Mouse (Mus musculus): Measurements from ENCODE around the gene Ier3. TPM values are rescaled to one million over a fixed set of nuclear protein-coding genes. Genes with fewer than 3 reads are reported as not detected.
"Not testable (repeated sequence)": the region's sequence is repeated elsewhere in the genome, so short reads cannot be mapped to it uniquely, and the experiment has no call there.

Ier3 gene
- polyA plus RNA-seq, 1 experiment from 2014 or later: 10.1 TPM

- 75% methylated on average over 26 of the region's 26 CpGs for WGBS
- H3K9ac ChIP-seq (ENCODE audit: low read depth, low read length): peak overlapping the region; percentile 94; the same call in 1 of the 2 replicates
- H3K36me3 ChIP-seq (ENCODE audit: control insufficient read depth, insufficient read depth, low read length): peaks cover 55% of the 10 kb centered on the region
- peak overlapping the region; percentile 85 for H3K4me3 ChIP-seq (ENCODE audit: low read depth, low read length)
- DNase-seq (ENCODE audit: low spot score) (no peak), ATAC-seq (ENCODE audit: low read depth) (no peak)
- no peaks in the 10 kb centered on the region for H3K9me3 ChIP-seq (ENCODE audit: control insufficient read depth, low read length)
- H3K4me2 ChIP-seq (ENCODE audit: low read depth, low read length): peak overlapping the region; percentile 92
- H3K4me1 ChIP-seq (ENCODE audit: control insufficient read depth, insufficient read depth, low read length): peaks cover 22% of the 10 kb centered on the region
- peak overlapping the region; percentile 97; the same call in 1 of the 2 replicates for H3K27ac ChIP-seq (replicated peaks; ENCODE audit: low read depth, low read length)
- H3K27me3 ChIP-seq (replicated peaks; ENCODE audit: control insufficient read depth, insufficient read depth, low read length): no peaks in the 10 kb centered on the region
These were observed 14.1 kb downstream of the Ier3 start for GRCm38 (mm10) chr17:35835424-35836140.

GRCm38 (mm10) chr17:35836178-35836965 is 14.9 kb downstream of the Ier3 start:
- H3K27ac ChIP-seq (replicated peaks; ENCODE audit: low read depth, low read length): peak overlapping the region; percentile 97
- no peaks in the 10 kb centered on the region for H3K9me3 ChIP-seq (ENCODE audit: control insufficient read depth, low read length)
- peak overlapping the region; percentile 94 for H3K9ac ChIP-seq (ENCODE audit: low read depth, low read length)
- DNase-seq (ENCODE audit: low spot score): peak; percentile 93
- peak overlapping the region; percentile 85 for H3K4me3 ChIP-seq (ENCODE audit: low read depth, low read length)
- H3K4me2 ChIP-seq (ENCODE audit: low read depth, low read length): peak overlapping the region; percentile 92
- H3K36me3 ChIP-seq (ENCODE audit: control insufficient read depth, insufficient read depth, low read length): peaks cover 52% of the 10 kb centered on the region
- H3K27me3 ChIP-seq (replicated peaks; ENCODE audit: control insufficient read depth, insufficient read depth, low read length): no peaks in the 10 kb centered on the region
- 7% methylated on average over 24 of the region's 24 CpGs for WGBS
- no peak for ATAC-seq (ENCODE audit: low read depth)
- H3K4me1 ChIP-seq (ENCODE audit: control insufficient read depth, insufficient read depth, low read length): peaks cover 22% of the 10 kb centered on the region

- no peaks in the 10 kb centered on the region for H3K27me3 ChIP-seq (replicated peaks; ENCODE audit: control insufficient read depth, insufficient read depth, low read length)
- H3K4me3 ChIP-seq (ENCODE audit: low read depth, low read length): peak overlapping the region; percentile 85
- DNase-seq (ENCODE audit: low spot score): peak; percentile 96
- peaks cover 24% of the 10 kb centered on the region for H3K4me1 ChIP-seq (ENCODE audit: control insufficient read depth, insufficient read depth, low read length)
- H3K36me3 ChIP-seq (ENCODE audit: control insufficient read depth, insufficient read depth, low read length): peaks cover 49% of the 10 kb centered on the region
- 2% methylated on average over 17 of the region's 25 CpGs for WGBS
- H3K9ac ChIP-seq (ENCODE audit: low read depth, low read length): peak overlapping the region; percentile 94
- ATAC-seq (ENCODE audit: low read depth): peak; percentile 35
- peak overlapping the region; percentile 92 for H3K4me2 ChIP-seq (ENCODE audit: low read depth, low read length)
- no peaks in the 10 kb centered on the region for H3K9me3 ChIP-seq (ENCODE audit: control insufficient read depth, low read length)
- peak overlapping the region; percentile 97 for H3K27ac ChIP-seq (replicated peaks; ENCODE audit: low read depth, low read length)
These were observed 15.5 kb downstream of the Ier3 start for GRCm38 (mm10) chr17:35836991-35837422.

- WGBS: under 1% methylated on average over 17 of the region's 18 CpGs
These were observed 16.0 kb downstream of the Ier3 start for GRCm38 (mm10) chr17:35837487-35837886.

GRCm38 (mm10) chr17:35838122-35838544 is 16.6 kb downstream of the Ier3 start, which contains the start of gene Tubb5:
Gene Tubb5, minus strand, starts transcription at chr17:35838306.
- H3K27me3 ChIP-seq (replicated peaks; ENCODE audit: control insufficient read depth, insufficient read depth, low read length): no peaks in the 10 kb centered on the region
- H3K36me3 ChIP-seq (ENCODE audit: control insufficient read depth, insufficient read depth, low read length): peaks cover 38% of the 10 kb centered on the region
- peak; percentile 83 for ATAC-seq (ENCODE audit: low read depth)
- peak within 1 kb of the TSS; percentile 92 for H3K4me2 ChIP-seq (ENCODE audit: low read depth, low read length)
- H3K9ac ChIP-seq (ENCODE audit: low read depth, low read length): peak within 1 kb of the TSS; percentile 94
- 1% methylated on average over 29 of the region's 29 CpGs for WGBS
- peak; percentile 99 for DNase-seq (ENCODE audit: low spot score)
- peaks cover 27% of the 10 kb centered on the region for H3K4me1 ChIP-seq (ENCODE audit: control insufficient read depth, insufficient read depth, low read length)
- H3K9me3 ChIP-seq (ENCODE audit: control insufficient read depth, low read length): no peaks in the 10 kb centered on the region
- H3K4me3 ChIP-seq (ENCODE audit: low read depth, low read length): peak within 1 kb of the TSS; percentile 85
- H3K27ac ChIP-seq (replicated peaks; ENCODE audit: low read depth, low read length): peak within 1 kb of the TSS; percentile 97

More at GRCm38 (mm10) chr17:35837487-35837886, 16.0 kb downstream of the Ier3 start:
- DNase-seq (ENCODE audit: low spot score): peak; percentile 65
- Histone ChIP-seq H3K9ac (ENCODE audit: low read depth, low read length) (peak overlapping the region; percentile 94), H3K27ac (replicated peaks; ENCODE audit: low read depth, low read length) (peak overlapping the region; percentile 97), H3K4me1 (ENCODE audit: control insufficient read depth, insufficient read depth, low read length) (peaks cover 27% of the 10 kb centered on the region), H3K4me2 (ENCODE audit: low read depth, low read length) (peak overlapping the region; percentile 92), H3K36me3 (ENCODE audit: control insufficient read depth, insufficient read depth, low read length) (peaks cover 44% of the 10 kb centered on the region), H3K4me3 (ENCODE audit: low read depth, low read length) (peak overlapping the region; percentile 85), H3K9me3 (ENCODE audit: control insufficient read depth, low read length) (no peaks in the 10 kb centered on the region), H3K27me3 (replicated peaks; ENCODE audit: control insufficient read depth, insufficient read depth, low read length) (no peaks in the 10 kb centered on the region)
- ATAC-seq (ENCODE audit: low read depth): 0 out of 2 replicates have a peak, but pooled peaks have one; percentile 3

- Histone ChIP-seq H3K27ac (replicated peaks; ENCODE audit: low read depth, low read length) (peak overlapping the region; percentile 97), H3K9me3 (ENCODE audit: control insufficient read depth, low read length) (no peaks in the 10 kb centered on the region), H3K4me2 (ENCODE audit: low read depth, low read length) (peak overlapping the region; percentile 92), H3K4me1 (ENCODE audit: control insufficient read depth, insufficient read depth, low read length) (peaks cover 27% of the 10 kb centered on the region), H3K27me3 (replicated peaks; ENCODE audit: control insufficient read depth, insufficient read depth, low read length) (no peaks in the 10 kb centered on the region), H3K9ac (ENCODE audit: low read depth, low read length) (peak overlapping the region; percentile 94), H3K36me3 (ENCODE audit: control insufficient read depth, insufficient read depth, low read length) (peaks cover 33% of the 10 kb centered on the region), H3K4me3 (ENCODE audit: low read depth, low read length) (peak overlapping the region; percentile 85)
- DNase-seq (ENCODE audit: low spot score) (peak; percentile 70), ATAC-seq (ENCODE audit: low read depth) (no peak)
- under 1% methylated on average over 5 of the region's 5 CpGs for WGBS
These were observed 17.1 kb downstream of the Ier3 start for GRCm38 (mm10) chr17:35838570-35838969.

- peak overlapping the region; percentile 94 for H3K9ac ChIP-seq (ENCODE audit: low read depth, low read length)
- DNase-seq (ENCODE audit: low spot score); H3K9me3 ChIP-seq (ENCODE audit: control insufficient read depth, low read length); ATAC-seq (ENCODE audit: low read depth); H3K27me3 ChIP-seq (replicated peaks; ENCODE audit: control insufficient read depth, insufficient read depth, low read length): not testable (repeated sequence)
- peaks cover 29% of the 10 kb centered on the region for H3K36me3 ChIP-seq (ENCODE audit: control insufficient read depth, insufficient read depth, low read length)
- WGBS: 43% methylated on average over 3 of the region's 3 CpGs
- peaks cover 27% of the 10 kb centered on the region for H3K4me1 ChIP-seq (ENCODE audit: control insufficient read depth, insufficient read depth, low read length)
- H3K4me3 ChIP-seq (ENCODE audit: low read depth, low read length): peak overlapping the region; percentile 85
- peak overlapping the region; percentile 92 for H3K4me2 ChIP-seq (ENCODE audit: low read depth, low read length)
- peak overlapping the region; percentile 97 for H3K27ac ChIP-seq (replicated peaks; ENCODE audit: low read depth, low read length)
These were observed 17.5 kb downstream of the Ier3 start for GRCm38 (mm10) chr17:35839002-35839401.

GRCm38 (mm10) chr17:35840561-35840960 is 19.1 kb downstream of the Ier3 start:
- H3K36me3 ChIP-seq (ENCODE audit: control insufficient read depth, insufficient read depth, low read length): peaks cover 26% of the 10 kb centered on the region
- peak overlapping the region; percentile 28; the same call in 1 of the 2 replicates for H3K27ac ChIP-seq (replicated peaks; ENCODE audit: low read depth, low read length)
- DNase-seq (ENCODE audit: low spot score): no peak
- H3K4me1 ChIP-seq (ENCODE audit: control insufficient read depth, insufficient read depth, low read length): peaks cover 18% of the 10 kb centered on the region
- ATAC-seq (ENCODE audit: low read depth): no peak
- peak overlapping the region; percentile 45 for H3K9ac ChIP-seq (ENCODE audit: low read depth, low read length)
- no peaks in the 10 kb centered on the region for H3K27me3 ChIP-seq (replicated peaks; ENCODE audit: control insufficient read depth, insufficient read depth, low read length)
- H3K9me3 ChIP-seq (ENCODE audit: control insufficient read depth, low read length): no peaks in the 10 kb centered on the region
- H3K4me2 ChIP-seq (ENCODE audit: low read depth, low read length): peak overlapping the region; percentile 45
- 57% methylated on average over 14 of the region's 14 CpGs for WGBS
- H3K4me3 ChIP-seq (ENCODE audit: low read depth, low read length): peak overlapping the region; percentile 54

All from embryonic facial prominence, embryonic 14.5 days (tissue).